Mouse (Mus musculus): ENCODE measurements at regions not wholly inside any gene's neighbourhood (a gene's known extent, or its start where the extent isn't known, plus 50 kb on each side); places are given as distances from the start of the nearest gene placed in this dataset.

DNA sequence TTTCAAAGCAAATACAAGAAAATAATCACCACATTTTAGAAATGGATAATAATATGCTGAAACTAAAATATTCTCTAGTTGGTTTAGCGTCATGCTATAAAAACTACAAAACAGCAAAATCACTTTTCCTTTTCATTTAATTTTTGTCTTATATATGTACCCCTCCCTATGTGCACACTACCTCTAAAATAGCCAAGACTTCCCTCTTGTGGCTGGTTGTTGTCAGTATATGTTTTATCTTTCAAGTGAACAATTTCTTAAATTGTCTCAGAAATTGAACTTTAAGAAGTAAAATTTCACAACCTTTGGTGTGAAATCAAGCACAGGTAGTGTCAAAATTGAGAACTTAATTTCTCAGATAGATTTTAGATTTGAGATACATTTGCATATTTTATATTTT lies 1243.1 kb downstream of the Diaph3 start:
- Histone ChIP-seq H3K4me3 (ENCODE audit: control insufficient read depth in 1 of 2, insufficient read depth in 1 of 2, low read depth in 2 of 2, low read length in 2 of 2) (no peak overlapping the region), H3K27ac (ENCODE audit: control insufficient read depth, low read depth, low read length) (no peak overlapping the region), H3K36me3 (ENCODE audit: control insufficient read depth in 1 of 2, insufficient read depth in 2 of 2, low read length in 2 of 2) (no peaks in the 10 kb centered on the region), H3K27me3 (ENCODE audit: control insufficient read depth in 1 of 2, insufficient read depth in 2 of 2, low read length in 2 of 2) (no peaks in the 10 kb centered on the region), H3K79me2 (ENCODE audit: control insufficient read depth, insufficient read depth, low read length, poor library complexity) (no peaks in the 10 kb centered on the region), H3K4me1 (ENCODE audit: control insufficient read depth in 1 of 2, insufficient read depth in 2 of 2, low read length in 2 of 2) (no peaks in the 10 kb centered on the region), H3K9ac (ENCODE audit: control insufficient read depth, low read depth, low read length, poor library complexity, severe bottlenecking) (no peak overlapping the region), H3K9me3 (replicated peaks; ENCODE audit: insufficient read depth, low read length) (no peaks in the 10 kb centered on the region)
- peak; percentile 79 for TF ChIP-seq RAD21 (IDR thresholded peaks at IDR 0.05; ENCODE audit: low read depth, low read length)
- peak; percentile 76 for TF ChIP-seq SMC3 (IDR thresholded peaks at IDR 0.05; ENCODE audit: low read depth, low read length)
- TF ChIP-seq MAX (IDR thresholded peaks at IDR 0.05; ENCODE audit: low read length): no peak
- TF ChIP-seq ZKSCAN1 (IDR thresholded peaks at IDR 0.05; ENCODE audit: low read depth, low read length): no peak
- TF ChIP-seq MAFK (IDR thresholded peaks at IDR 0.05; ENCODE audit: borderline replicate concordance, low read depth, low read length): no peak
- no peak for TF ChIP-seq JUND (IDR thresholded peaks at IDR 0.05; ENCODE audit: low read depth, low read length)
- no peak for TF ChIP-seq UBTF (IDR thresholded peaks at IDR 0.05; ENCODE audit: borderline replicate concordance, insufficient read depth, low read depth, low read length)
- TF ChIP-seq E2F4 (IDR thresholded peaks at IDR 0.05; ENCODE audit: borderline replicate concordance, low read depth, low read length): no peak
- no peak for TF ChIP-seq BHLHE40 (IDR thresholded peaks at IDR 0.05; ENCODE audit: borderline replicate concordance, low read depth, low read length)
- TF ChIP-seq ZMIZ1 (IDR thresholded peaks at IDR 0.05; ENCODE audit: low read depth, low read length): no peak
- TF ChIP-seq POLR2AphosphoS5 (IDR thresholded peaks at IDR 0.05; ENCODE audit: borderline replicate concordance, low read depth, low read length): no peak
- TF ChIP-seq SIN3A (IDR thresholded peaks at IDR 0.05; ENCODE audit: low read length): no peak
- peak in 1 of 3 experiments; percentile 64; a peak in 2 of 6 replicates for TF ChIP-seq CTCF (IDR thresholded peaks at IDR 0.05 in 2 of 3, conservative IDR thresholded peaks at IDR 0.05 in 1 of 3; ENCODE audit: control insufficient read depth in 1 of 3, insufficient read depth in 1 of 3, low read depth in 2 of 3, low read length in 3 of 3, poor library complexity in 1 of 3, severe bottlenecking in 1 of 3)
- no peak for TF ChIP-seq POLR2A (IDR thresholded peaks at IDR 0.05; ENCODE audit: control insufficient read depth in 1 of 2, insufficient read depth in 1 of 2, low read depth in 1 of 2, low read length in 2 of 2, poor library complexity in 1 of 2)
- peak; percentile 67; the same call in 1 of the 2 replicates for TF ChIP-seq ZC3H11A (IDR thresholded peaks at IDR 0.05; ENCODE audit: low read depth, low read length)
- TF ChIP-seq ZNF384 (IDR thresholded peaks at IDR 0.05; ENCODE audit: low read depth, low read length): no peak
- no peak for TF ChIP-seq MAZ (IDR thresholded peaks at IDR 0.05; ENCODE audit: low read depth, low read length)
- DNase-seq (ENCODE audit: low read depth, low spot score): peak; percentile 40

GRCm38 (mm10) chr14:85861371-85861951 lies 1279.6 kb downstream of the Diaph3 start:
- Histone ChIP-seq H3K9ac (ENCODE audit: control insufficient read depth, low read depth, low read length, poor library complexity, severe bottlenecking) (no peak overlapping the region), H3K4me3 (ENCODE audit: control insufficient read depth in 1 of 2, insufficient read depth in 1 of 2, low read depth in 2 of 2, low read length in 2 of 2) (no peak overlapping the region), H3K27ac (ENCODE audit: control insufficient read depth, low read depth, low read length) (no peak overlapping the region), H3K27me3 (ENCODE audit: control insufficient read depth in 1 of 2, insufficient read depth in 2 of 2, low read length in 2 of 2) (no peaks in the 10 kb centered on the region), H3K79me2 (ENCODE audit: control insufficient read depth, insufficient read depth, low read length, poor library complexity) (no peaks in the 10 kb centered on the region), H3K9me3 (replicated peaks; ENCODE audit: insufficient read depth, low read length) (no peaks in the 10 kb centered on the region), H3K36me3 (ENCODE audit: control insufficient read depth in 1 of 2, insufficient read depth in 2 of 2, low read length in 2 of 2) (no peaks in the 10 kb centered on the region), H3K4me1 (ENCODE audit: control insufficient read depth in 1 of 2, insufficient read depth in 2 of 2, low read length in 2 of 2) (no peaks in the 10 kb centered on the region)
- DNase-seq (ENCODE audit: low read depth, low spot score): no peak
- TF ChIP-seq JUND (IDR thresholded peaks at IDR 0.05; ENCODE audit: low read depth, low read length) (no peak), MXI1 (IDR thresholded peaks at IDR 0.05; ENCODE audit: low read depth, low read length) (no peak), POLR2AphosphoS2 (IDR thresholded peaks at IDR 0.05; ENCODE audit: low read length) (no peak), EP300 (IDR thresholded peaks at IDR 0.05; ENCODE audit: low read depth in 1 of 2, low read length in 2 of 2) (no peak), POLR2AphosphoS5 (IDR thresholded peaks at IDR 0.05; ENCODE audit: borderline replicate concordance, low read depth, low read length) (no peak), POLR2A (IDR thresholded peaks at IDR 0.05; ENCODE audit: control insufficient read depth in 1 of 2, insufficient read depth in 1 of 2, low read depth in 1 of 2, low read length in 2 of 2, poor library complexity in 1 of 2) (no peak), CHD2 (IDR thresholded peaks at IDR 0.05; ENCODE audit: low read length) (no peak), RCOR1 (IDR thresholded peaks at IDR 0.05; ENCODE audit: low read depth, low read length) (no peak), TBP (IDR thresholded peaks at IDR 0.05; ENCODE audit: low read depth, low read length) (no peak), CHD1 (IDR thresholded peaks at IDR 0.05; ENCODE audit: low read depth, low read length) (no peak), MYC (IDR thresholded peaks at IDR 0.05; ENCODE audit: low read depth, low read length) (no peak), MEF2A (IDR thresholded peaks at IDR 0.05; ENCODE audit: extremely low read depth, insufficient replicate concordance, low read depth, low read length, poor library complexity, severe bottlenecking) (no peak), USF2 (IDR thresholded peaks at IDR 0.05; ENCODE audit: borderline replicate concordance in 1 of 2, insufficient read depth in 1 of 2, low read depth in 1 of 2, low read length in 2 of 2) (no peak), RAD21 (IDR thresholded peaks at IDR 0.05; ENCODE audit: low read depth, low read length) (no peak)

All from MEL (cell line).